Mouse (Mus musculus) MEL-GATA-1-ER (cell line): ENCODE results near the gene Rims1.

Source experiments
- DNase-seq: peaks from one replicate; pipeline ENCODE4 v3.0.0-alpha.2; 2012; ENCODE audit warnings: low read depth; ENCODE audit errors: extremely low read depth

Rims1 gene

DNA sequence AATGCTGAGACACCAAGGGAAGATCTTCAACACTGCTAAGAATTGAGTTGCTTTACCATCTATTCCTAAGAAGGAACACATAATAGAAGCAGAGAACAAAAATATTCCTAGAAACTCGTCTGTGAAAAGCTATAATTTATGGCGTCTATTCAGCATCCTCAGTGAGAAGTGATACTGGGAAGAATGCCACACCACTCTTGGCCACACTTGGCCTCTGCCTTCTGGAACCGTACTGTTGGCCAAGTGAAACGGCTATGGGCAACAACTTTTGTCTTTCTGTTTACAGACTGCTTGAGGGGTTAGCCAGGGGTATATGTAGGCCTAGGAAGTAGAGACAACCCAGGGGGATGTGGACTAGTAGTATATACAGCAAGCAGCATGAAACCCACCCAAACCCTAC is 547.4 kb downstream of the Rims1 start:
- no peak for DNase-seq

DNA sequence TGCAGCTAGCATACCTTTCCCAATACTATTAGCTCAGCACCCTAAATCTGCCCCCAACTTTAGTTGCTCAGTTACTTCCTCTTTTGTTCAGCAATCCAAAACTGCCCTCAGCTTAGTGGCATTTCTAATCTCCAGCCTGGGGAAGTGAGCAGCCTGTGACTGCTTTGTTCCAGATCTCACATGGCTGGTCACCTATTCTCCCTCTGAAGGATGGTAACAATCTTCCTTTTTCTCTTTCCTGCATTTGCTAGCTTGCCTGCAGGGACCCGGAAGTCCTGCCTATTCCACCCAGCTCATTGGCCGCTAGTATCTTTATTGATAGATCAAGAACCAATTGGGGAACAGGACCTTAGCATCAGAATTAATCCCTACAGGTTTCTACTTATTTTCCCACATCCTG is 551.5 kb downstream of the Rims1 start:
- DNase-seq, result no peak

DNA sequence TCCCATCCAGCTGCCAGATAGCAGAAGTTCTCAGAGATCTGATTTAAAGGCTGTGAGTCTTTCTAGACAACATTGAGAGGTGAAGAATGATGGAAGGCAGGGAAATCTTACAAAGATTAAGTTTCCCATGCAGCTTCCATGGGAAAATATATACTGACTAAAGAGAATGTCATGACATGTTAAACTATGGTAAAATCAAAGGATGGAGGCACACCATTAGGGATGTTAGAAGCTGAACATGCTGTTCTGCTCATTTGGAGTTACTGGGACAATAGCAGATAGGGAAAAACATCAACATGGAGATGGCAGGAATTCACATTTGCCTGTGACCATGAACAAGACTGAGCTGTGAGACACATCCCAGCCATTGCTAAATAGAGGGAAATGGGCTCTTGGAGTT is 552.9 kb downstream of the Rims1 start:
- no peak for DNase-seq

DNA sequence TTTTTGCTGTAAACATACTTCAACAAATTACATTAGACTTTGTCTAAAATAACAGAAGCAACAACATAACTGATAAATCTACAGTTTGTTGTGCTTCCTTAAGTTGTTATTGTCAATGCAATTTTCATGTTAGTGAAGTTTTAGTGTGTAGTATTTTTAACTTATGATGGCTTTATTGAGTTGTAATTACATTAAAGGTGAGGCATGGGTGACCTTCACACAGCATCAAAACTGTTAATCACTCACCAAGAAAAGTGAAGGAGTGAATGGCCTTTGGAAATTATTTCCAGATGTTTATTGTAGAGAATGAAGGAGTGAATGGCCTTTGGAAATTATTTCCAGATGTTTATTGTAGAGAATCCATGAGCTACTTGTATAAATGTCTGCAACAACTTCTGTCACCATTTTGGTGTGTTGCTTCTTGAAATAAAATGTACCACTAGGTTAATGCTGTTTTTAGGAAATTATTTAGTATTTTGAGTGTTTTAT is 556.9 kb downstream of the Rims1 start:
- DNase-seq, result no peak

DNA sequence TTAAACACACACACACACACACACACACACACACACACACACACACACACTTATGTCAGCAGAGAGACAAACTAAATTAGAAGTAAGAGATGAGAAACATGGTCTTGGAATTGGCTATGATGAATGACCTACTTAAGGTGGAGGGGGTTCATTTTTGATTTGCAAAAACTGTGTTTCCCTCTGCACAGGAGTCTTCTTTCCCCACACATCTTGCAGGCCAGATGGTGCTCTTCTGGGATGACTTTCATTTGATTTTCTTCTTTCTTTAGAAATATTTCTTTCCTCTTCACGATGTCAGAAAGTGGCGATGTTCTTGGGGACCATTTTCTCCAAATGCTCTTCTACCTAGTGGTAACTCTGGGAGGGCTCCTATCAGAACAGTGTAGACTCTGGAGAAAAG is 560.0 kb downstream of the Rims1 start:
- DNase-seq, result no peak
